Mouse (Mus musculus) MEL-GATA-1-ER (cell line): Measurements from ENCODE around the gene Garnl3.
A peak's percentile ranks its signal among the peaks of the same experiment; 100 is the strongest.

ENCODE experiments used
- DNase-seq: peaks from one replicate; pipeline ENCODE4 v3.0.0-alpha.2; 2012; ENCODE audit warnings: low read depth; ENCODE audit errors: extremely low read depth

Gene Garnl3

DNA sequence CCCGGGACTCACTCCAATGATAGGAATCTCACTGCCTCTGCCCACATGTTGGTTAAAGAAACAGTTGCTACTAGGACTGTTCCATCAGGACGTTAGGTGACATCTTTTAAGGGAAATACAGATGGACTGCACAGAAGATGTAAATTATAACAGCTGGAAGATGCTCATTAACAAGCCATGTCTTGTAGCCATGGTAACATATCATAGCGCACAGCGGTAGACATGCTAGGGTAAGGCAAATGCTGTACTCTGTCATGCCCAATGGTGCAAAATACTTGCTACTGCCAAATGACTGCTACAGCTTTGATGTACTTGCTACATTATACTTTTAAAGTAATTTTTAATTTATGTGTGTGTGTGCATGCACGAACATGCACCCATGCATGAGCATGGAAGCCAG lies 154.3 kb downstream of the Garnl3 start:
- no peak for DNase-seq

DNA sequence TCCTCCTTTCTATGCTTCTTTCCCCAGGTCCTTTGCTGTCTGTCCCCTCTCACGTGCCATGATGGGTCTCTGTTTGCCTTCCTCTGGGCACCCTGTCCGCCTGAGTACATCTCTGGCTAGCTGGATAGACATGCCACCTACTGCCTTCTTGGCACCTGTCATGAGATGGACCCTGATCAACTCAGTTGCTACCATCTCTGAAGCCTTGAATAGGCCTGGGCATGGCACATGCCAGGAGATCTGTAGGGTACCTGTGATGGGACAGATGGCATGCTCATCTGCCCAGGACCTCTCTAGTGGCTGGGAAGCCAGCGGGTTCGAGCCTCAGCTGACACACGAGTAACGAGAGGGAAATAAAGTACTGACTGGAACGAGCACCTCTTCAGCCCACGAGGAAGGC lies 157.2 kb downstream of the Garnl3 start:
- DNase-seq, result no peak

DNA sequence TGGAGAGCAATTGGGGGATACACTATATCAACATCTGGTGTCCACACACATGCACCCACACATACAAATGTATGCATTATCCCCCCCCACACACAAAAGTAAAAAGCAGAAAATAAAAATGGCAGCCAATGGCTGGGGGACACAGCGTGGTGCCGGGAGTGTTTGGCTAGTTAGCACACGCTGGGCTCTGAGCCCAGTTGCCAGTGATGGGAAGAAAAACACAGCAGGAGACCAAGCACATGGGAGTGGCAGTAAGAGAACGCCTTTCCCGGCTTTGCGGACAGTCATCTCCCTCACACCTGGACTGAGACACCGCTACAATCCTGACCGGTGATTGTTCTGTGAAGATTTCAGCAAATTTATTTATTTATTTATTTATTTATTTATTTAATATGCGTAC lies 160.2 kb downstream of the Garnl3 start:
- DNase-seq, result no peak

DNA sequence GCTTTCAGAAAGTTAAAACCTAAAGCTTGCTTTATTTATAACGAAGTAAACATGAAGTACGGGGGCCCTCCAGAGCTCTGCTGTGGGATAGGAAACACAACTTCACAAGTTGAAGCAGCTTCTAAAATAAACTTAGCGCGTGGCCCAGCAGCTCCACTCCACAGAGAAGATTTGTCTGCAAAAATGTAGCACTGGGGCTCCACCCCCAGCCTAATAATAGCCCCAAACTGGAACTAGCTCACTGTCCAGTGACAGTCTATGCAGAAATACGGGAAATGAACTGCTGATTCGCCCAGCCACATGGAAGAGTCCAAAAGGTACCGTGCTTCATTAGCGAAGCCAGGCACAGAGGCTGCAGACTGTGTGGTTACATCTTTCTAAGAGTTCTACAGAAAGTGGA lies 162.1 kb downstream of the Garnl3 start:
- no peak for DNase-seq

DNA sequence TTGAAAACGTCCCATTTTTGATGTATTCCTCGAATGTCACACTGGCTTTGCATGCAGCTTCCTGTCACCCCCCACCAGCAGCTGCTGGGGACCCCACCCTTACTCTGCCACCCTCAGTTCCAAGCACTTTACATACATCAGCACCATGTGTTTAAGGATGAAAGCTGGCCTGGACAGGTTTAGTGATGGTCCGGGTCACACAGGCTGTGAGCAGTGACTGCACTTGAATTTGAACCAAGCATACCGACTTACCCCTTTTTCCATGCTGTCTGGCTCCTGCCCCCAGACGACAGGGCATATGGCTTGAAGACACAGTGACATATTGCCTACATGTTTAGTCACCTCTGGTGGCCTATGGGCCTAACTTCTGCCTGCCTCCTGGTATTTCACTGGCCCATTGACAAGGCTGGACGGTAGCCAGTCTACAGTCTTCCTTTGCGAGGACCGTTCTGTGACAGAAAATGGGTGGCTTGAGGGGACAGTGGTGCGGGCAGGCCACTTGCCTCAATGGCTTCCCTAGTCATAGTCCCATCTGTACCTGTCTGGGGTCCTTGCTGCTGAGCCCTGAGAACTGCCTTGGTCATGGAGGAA lies 163.3 kb downstream of the Garnl3 start:
- DNase-seq, result no peak

DNA sequence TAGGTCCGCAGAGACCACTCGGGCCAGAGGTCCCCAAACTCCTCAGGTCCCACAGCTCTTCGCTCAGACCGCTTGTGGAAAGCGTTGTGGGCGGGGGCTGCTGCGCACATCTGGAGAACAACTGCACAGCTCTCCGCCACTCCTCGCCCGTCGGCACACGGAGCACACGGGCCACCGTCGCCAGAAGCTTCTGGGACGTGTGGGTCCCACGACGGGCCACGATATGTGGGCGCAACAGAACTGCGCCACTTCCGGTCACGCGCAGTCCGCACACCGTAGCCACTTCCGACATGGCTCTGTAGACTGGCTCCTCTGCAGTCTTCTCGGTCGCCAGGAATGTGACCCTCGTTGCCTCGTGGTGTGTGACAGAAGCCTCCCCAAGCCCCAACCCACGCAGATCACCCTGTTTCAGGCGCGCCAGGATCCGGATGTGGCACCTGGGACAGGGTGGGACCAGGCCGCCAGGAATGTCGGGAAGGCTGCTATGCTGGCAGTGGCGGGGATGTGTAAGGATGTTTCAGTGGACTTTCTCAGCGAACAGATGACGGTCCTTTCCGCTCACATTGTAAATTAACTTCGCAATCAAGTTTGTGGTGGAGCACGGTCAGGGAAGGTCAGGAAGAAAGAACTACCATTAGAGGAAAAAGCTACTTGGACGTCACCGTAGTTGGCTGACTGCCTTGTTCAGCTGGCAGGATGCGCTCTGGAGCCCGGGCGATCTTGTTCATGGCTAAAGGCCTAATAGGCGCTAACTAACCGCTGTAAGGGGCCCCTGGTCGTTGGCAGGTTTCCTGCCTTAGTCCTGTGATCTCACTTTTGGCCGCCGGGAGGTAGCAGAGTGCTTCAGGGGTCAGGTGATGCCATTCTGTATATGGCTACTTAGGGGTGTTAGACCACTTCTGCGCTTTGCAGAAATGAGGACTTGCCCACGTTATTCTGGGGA lies 164.5 kb downstream of the Garnl3 start:
- DNase-seq, result no peak

DNA sequence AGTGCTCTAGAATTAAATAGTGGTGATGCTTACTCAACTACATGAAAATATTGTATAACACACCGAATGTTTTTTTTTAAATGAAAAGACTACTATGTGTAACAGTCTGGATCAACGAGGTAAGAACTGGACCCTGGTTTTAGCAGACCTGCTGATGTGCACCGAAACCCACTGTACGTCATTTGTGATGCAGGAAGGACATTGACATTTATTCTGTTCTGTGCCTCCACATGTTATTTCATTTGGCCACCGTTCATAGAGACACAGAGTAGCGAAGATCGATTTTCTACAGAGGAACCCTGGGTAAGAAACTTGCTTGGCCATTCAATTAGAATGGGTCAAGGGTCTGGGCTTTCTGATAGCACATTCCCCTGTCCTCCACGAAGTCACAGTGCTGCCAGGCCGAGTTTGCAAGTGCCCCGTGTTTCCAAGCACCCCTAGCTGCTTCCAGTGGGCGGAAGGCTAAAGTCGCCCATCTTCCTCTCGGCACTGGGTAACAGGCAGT lies 165.2 kb downstream of the Garnl3 start:
- DNase-seq, result no peak

DNA sequence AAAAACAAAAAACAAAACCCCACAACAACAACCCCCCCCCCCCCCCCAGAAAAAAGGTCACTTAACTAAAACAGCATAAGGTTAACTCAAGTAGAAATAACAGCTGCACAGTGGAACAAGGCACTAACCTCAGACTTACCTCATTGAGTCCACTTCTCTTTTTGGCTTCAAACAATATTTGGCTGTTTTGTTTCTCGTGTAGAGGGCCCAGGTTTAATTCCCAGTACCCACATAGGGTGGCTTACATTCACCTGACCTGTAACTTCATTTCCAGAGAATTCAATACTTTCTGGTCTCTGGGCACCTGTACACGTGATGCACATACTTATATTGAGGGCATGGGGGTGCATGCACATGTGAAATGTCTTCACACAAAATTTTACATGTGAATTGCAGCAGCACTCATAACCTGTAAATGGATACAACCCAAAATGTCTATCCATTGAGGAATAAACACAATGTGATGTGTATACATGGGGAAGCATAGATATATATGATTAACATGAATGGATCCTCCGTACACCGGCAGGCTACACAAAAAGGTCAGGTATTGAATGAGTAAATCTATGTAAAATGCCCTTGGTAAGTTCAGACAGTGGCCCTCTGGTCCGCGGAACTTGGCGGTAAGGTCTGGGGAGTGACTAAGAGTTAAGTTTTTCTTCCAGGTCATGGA lies 165.8 kb downstream of the Garnl3 start:
- DNase-seq, result no peak

DNA sequence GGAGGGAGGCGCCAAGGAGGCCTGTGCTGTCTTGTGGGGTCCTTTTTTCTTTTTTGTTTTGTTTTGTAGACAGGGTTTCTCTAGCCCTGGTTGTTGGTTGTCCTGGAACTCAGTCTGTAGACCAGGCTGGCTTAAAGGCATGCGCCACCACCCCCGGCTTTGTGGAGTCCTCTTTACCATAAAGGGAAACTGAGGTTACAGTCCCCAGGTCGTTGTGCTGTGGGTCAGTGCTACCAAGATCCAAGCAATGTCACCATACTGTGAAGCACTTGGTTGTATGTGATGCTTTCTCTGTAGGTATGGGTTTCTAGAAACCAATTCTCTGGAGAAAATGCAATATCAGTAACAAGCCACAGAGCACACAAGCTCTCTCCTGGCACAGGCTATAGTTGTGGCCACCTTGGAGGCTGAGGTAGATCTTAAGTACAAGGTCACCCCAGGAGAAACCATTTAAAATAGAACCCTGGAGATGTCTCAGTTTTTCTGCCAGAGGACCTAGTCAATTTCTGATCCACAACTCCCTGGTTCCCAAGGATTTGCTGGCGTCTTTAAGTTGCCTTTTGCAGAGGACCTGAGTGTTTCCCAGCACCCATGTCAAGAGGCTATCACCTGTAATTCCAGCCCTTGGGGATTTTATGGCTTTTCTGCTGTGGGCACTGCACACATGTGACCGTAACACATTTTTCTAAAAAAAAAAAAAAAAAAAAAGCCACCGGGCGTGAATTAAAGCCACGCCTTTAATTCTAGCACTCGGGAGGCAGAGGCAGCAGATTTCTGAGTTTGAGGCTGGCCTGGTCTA lies 166.6 kb downstream of the Garnl3 start:
- no peak for DNase-seq

DNA sequence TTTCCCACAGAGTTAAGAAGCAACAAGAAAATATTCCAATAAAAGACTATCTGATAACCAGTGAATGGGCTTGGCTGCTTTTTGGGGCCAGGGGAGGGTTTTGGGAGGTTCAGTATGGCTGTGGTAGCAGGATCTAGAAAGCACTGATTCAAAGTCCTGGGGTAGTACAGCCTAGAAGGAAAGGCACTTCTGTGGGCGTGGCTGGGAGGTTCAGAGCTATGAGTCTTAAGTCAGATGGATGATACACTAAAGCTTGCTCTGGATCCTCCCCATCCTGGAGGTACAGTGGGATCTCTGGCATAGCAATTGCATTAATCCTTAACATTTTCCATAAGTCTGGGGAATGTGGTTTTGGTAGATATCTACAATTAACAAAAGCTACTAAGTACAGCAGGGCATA lies 167.5 kb downstream of the Garnl3 start:
- DNase-seq, result no peak

DNA sequence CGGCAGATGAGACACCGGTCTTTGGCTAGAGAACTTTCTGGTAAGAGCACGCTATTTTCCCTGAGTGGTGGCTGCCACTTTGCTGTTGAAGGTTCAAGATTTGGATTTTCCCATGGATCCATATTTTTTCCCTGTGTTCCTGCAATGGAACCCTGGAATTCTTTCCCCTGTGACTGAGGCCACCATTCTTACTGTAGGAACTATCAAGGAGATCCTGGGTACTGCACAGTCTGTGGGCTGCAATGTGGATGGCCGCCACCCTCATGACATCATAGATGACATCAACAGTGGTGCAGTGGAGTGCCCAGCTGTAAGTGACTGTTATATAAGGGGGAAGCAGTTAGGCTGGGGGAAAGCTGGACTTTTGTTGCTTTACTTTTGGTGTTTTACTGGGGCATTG lies 167.9 kb downstream of the Garnl3 start:
- no peak for DNase-seq

DNA sequence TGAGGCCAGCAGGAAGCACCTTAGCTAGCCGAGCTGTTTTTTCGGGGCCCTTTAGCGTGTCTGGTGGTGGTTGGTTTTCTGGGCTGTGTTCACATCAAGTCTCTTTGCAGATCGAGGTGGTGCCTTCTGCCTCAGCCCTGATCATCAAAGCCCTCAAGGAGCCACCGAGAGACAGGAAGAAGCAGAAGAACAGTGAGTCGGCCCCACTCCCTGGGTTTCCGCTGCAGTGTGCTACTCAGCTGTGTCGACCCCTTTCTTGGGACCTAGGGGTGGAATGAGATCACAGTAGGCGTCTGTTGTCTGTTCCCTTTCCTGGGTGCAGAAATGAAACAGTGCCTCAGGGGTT lies 168.6 kb downstream of the Garnl3 start:
- DNase-seq, result no peak

DNA sequence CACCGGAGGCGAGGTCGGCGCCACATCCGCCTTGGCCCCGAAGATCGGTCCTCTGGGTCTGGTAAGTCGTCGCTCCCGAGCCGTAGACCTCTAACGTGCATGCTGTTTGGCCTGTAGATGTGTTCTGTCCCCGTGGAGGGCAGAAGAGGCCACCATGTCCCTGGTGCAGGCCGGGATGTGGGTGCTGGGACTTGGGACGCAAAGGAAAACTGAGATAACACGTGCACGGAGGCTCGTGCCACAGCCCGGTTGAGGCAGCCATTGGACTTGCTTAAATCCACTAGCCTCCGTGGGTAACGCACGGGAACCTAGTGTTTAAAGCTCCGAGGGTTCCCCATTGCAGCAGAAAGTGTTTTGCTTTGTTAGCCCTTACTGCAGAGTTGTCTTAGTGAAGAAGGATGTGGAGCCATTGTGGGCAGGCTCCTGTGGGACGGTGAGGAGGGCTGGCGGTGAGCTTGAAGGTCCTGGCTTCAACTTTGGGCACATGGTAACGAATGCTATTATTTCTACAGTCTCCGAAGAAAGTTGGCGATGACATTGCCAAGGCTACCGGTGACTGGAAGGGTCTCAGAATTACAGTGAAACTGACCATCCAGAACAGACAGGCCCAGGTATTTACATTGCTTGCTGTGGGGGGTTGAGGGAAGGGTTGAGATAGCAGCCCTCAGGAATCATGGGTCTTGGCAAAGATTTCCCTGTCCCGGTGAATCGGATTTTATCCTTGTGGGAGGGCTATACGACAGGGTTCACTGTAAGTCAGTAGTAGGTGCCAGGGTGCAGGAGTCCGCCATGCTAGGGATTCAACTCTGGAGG lies 169.2 kb downstream of the Garnl3 start:
- no peak for DNase-seq

DNA sequence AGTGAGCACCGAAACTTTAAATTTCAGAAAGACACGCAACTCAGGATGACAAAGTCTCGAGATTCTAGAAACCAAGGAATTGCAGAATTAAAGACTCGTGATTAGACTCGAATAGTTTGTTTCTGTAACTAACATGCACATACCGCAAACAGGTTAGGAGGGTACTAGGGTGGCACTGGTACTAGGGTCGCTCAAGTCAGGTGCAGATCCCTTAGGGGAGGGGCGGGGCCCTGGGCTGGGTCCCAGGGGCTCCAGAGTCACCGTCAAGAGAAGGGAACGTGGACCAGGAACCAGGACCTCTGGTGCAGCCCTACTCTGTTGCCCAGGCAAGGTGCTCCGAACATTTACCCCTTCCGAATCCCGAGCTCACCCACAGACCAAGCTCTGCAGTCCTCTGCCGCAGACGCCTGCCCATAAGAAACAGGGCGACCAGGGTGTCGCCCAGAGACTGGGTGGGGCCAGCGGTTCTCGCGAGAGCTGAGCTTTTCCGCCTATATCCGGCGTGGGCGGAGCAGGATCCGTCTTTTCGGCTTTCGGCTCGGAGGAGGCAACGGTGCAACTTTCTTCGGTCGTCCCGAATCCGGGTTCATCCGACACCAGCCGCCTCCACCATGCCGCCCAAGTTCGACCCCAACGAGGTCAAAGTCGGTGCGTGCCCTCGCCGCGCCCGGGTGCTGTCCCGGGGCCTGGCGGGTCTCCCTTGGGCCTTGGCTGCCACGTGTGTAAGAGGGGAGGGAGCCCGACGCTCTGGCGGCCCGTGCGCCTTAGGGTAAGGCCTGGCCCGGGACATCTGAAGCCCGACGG lies 170.1 kb downstream of the Garnl3 start, which contains the start of the genes Rpl12 and Lrsam1:
Rpl12 (plus strand) TSS at position 368 of the 804 bp plus-strand sequence.
Lrsam1 (minus strand) TSS at position 423 of the 804 bp plus-strand sequence.
- peak; percentile 77 for DNase-seq

DNA sequence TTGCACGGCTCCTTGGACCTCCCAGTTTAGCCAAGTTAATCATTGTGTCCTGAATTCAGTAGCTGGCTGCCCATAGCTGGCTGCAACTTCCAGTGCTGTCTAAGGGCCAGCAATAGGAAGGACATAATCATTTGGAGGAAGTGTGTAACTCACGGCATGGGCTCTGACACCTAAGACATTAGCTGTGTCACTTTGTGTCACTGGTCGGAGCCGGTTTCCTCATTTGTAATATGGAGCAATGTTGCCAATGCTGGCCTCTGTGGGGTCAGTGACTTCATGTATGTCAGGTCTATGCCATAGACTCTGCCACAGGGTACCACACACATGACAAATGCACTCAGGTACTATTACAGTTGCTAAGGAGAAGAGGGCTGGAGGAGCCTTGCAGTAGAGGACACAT lies 171.2 kb downstream of the Garnl3 start:
- DNase-seq, result no peak

DNA sequence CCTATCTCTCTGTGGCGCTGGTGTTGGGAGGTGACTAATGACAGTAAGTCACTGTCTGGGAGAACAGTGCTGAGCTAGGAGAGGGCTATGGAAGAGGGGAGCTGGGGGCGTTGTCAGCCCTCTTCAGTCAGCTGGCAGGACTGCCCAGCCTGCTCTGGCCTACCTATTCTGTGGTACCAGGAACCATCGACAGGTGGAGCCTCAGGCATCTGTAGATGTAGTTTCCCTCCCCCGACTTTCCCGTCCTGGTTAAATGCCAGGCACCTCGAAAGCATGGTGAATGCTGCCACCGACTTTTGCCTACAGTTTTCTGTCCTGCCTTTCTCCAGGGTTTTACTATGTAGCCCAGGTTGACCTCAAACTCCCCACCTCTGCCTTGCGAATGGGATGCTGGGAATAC lies 174.1 kb downstream of the Garnl3 start:
- DNase-seq, result no peak

DNA sequence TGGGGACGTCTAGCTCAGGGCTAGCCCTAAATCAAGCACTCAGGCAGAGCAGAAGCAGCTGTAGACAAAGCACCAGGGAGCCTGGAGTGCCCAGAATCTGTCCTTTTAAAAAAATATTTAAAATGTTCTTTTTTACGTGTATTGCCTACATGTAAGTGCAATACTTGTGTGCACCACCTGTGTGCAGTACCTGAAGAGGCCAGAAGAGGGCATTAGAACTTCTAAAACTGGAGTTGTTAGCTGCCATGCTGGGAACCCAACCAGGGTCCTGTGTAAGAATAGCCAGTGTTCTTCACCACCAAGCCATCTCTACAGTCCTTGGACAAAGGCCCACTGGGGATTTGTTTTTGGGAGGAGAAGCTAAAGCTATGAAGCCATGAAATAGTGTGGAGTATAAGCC lies 176.9 kb downstream of the Garnl3 start:
- no peak for DNase-seq

DNA sequence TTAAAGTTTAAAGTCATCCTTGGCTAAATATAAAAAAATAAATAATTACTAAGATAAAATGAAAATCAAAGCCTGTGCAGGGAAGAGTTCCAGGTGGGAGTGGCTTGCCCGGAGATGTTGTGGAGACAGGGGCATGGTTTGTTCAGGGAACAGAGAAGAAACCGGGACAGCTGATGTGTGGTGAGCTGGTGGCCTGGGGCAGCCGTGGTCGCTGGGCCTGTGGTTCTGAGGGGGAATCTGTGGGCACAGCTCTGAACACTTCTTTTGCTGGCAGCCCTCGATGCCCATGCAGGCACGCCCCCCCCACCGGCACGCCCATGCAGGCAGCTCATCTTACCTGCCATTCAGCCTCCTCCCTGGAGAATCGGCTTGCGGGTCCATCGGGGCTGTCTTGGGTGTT lies 184.0 kb downstream of the Garnl3 start:
- DNase-seq, result no peak

DNA sequence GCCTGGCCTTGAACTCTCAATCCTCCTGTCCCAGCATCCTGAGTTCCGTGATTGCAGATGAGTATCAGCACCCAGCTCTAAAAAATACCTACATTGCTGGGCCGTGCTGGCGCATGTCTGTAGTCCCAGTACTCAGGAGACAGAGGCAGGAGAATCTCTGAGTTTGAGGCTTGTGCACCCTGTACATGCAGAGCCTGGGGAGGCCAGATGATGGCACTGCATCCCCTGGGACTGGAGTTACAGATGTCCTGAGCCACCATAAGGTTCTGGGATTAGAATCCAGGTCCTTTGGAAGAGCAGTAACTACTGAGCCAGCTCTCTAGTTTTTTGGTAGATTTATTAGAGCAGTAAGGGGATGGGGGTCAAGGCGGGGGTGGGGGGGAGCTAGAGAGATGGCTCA lies 191.0 kb downstream of the Garnl3 start:
- no peak for DNase-seq

DNA sequence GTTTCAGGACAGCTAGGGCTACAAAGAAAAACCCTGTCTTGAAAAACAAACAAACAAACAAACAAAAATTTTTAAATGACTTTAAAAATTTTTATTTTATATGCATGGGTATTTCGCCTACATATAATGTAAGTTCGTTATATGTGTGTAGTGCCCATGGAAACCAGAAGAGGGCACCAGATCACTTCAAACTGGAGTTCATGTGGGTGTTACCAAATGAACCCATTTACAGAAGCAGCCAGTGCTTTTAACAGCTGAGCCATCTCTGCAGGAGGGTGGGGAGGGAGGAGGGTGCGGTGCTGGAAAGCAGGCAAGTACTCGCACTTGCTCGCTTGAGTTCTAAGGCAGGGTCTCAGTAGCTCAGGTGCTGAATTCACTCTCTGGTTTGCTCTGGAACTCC lies 192.0 kb downstream of the Garnl3 start:
- peak; percentile 69 for DNase-seq
